Mouse (Mus musculus) kidney, embryonic 16.5 days (tissue): ENCODE data around the gene Krt222. TPM values are rescaled to one million over a fixed set of nuclear protein-coding genes. Genes with fewer than 3 reads are reported as not detected.

Experiments
- ATAC-seq: fragments of 200-750 bp; cut with Nextera tagmentation; 2 replicates; pipeline ENCODE4 v1.8.0; 2017; ENCODE audit warnings: moderate TSS enrichment; ENCODE audit not compliant: low FRiP score, low TSS enrichment
- H3K27ac ChIP-seq: fragments of 300-500 bp; sonication (generic); 2 replicates; pipeline ENCODE4 v1.5.1; 2014; ENCODE audit warnings: low read length
- H3K27me3 ChIP-seq: fragments of 300-500 bp; sonication (generic); 2 replicates; pipeline ENCODE4 v1.6.1; 2014; ENCODE audit warnings: low read length, control low read depth, mixed read lengths; ENCODE audit not compliant: insufficient read depth
- H3K36me3 ChIP-seq: fragments of 300-500 bp; sonication (generic); 2 replicates; pipeline ENCODE4 v1.6.1; 2014; ENCODE audit warnings: low read length, control low read depth, mixed read lengths; ENCODE audit not compliant: insufficient read depth
- H3K4me1 ChIP-seq: fragments of 300-500 bp; sonication (generic); 2 replicates; pipeline ENCODE4 v1.6.1; 2014; ENCODE audit warnings: low read length, control low read depth, mixed read lengths; ENCODE audit not compliant: insufficient read depth
- H3K4me2 ChIP-seq: fragments of 300-500 bp; sonication (generic); replicated peaks from 2 replicates; pipeline ENCODE4 v1.6.1; 2014; ENCODE audit warnings: low read depth, low read length
- H3K4me3 ChIP-seq: fragments of 300-500 bp; sonication (generic); 2 replicates; pipeline ENCODE4 v1.5.1; 2014; ENCODE audit warnings: mild to moderate bottlenecking, low read length
- H3K9ac ChIP-seq: fragments of 300-500 bp; sonication (generic); replicated peaks from 2 replicates; pipeline ENCODE4 v1.6.1; 2014; ENCODE audit warnings: low read length
- H3K9me3 ChIP-seq: fragments of 300-500 bp; sonication (generic); 2 replicates; pipeline ENCODE4 v1.6.1; 2016; ENCODE audit warnings: low read length, control low read depth
- WGBS: fragments of 180-500 bp; shearing (Covaris S2); extraction: QIAGEN DNeasy Blood & Tissue Kit; methylation state at CpG from one replicate; pipeline ENCODE4 v1.1.7; 2014; 5-methylcytosine and 5-hydroxymethylcytosine counted together
- polyA plus RNA-seq: library from polyadenylated mRNA; unstranded; fragments of >200 nt; fragmentation: Nextera tagmentation; extraction: Ambion mirVana; gene quantifications from 2 replicates; pipeline ENCODE4 v1.2.1, GENCODE M21; 2015

Gene Krt222
- polyA plus RNA-seq, 1 experiment from 2014 or later, result 0.31 TPM

DNA sequence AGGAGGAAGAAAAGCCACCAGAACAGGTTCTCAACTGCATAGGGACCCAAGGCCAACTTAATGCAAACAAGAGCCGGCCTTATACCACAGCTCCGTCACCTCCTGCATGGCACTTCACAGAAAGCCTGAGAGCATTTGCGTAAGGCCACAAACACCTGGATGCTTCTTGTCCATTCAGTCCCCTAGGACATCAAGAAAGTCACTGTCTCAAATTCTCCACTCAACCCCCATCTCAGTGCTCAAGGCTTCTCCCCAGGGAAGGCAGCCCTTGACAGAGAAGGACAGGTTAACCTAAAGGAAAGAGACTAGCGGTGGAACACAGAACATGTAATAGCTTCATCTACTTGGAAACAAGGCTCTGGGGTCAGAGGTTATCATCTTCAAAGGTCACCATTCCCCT is 56.5 kb downstream of the Krt222 start:
- 90% methylated on average over 4 of the region's 4 CpGs for WGBS

DNA sequence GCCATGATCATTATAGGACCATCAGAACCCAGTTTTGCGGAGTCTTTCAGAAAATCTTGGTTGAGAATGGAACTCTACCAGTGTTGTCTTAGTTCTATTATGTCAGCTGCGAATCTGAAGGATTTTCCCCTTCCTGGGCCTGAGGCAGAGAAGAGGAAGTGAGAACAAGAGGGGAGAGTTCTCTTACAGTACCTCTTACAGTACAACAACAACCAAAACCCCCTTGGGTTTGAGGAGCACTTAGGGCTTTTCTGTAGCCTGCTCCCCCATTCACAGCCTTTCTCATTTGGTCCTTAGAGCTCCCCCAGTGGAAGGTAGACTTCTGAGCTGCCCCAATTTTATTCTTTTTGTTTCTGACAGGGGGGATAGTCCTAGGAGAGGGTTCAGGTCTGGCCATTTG is 57.0 kb downstream of the Krt222 start:
- Histone ChIP-seq H3K27me3 (peaks cover 4% of the 10 kb centered on the region; the same call in 1 of the 2 replicates), H3K27ac (no peak overlapping the region), H3K9ac (no peak overlapping the region), H3K4me1 (peaks cover 6% of the 10 kb centered on the region; the same call in 1 of the 2 replicates), H3K9me3 (no peaks in the 10 kb centered on the region), H3K4me2 (no peak overlapping the region), H3K4me3 (no peak overlapping the region), H3K36me3 (no peaks in the 10 kb centered on the region)
- 74% methylated on average over 2 of the region's 2 CpGs for whole genome bisulfite sequencing
- no peak for ATAC-seq

More for the DNA sequence above, 56.5 kb downstream of the Krt222 start:
- H3K36me3 ChIP-seq, result no peaks in the 10 kb centered on the region
- H3K27ac ChIP-seq, result no peak overlapping the region
- H3K4me1 ChIP-seq, result peaks cover 6% of the 10 kb centered on the region; the same call in 1 of the 2 replicates
- H3K9me3 ChIP-seq, result no peaks in the 10 kb centered on the region
- peaks cover 4% of the 10 kb centered on the region; the same call in 1 of the 2 replicates for H3K27me3 ChIP-seq
- H3K4me3 ChIP-seq, result no peak overlapping the region
- no peak overlapping the region for H3K9ac ChIP-seq
- no peak overlapping the region for H3K4me2 ChIP-seq
- no peak for ATAC-seq

Other genes with a start within 250 kb of the Krt222 start
- 213 and 252 TPM in 2 replicates for gene Top2a, start 219.9 kb downstream of the Krt222 start, polyA plus RNA-seq
- gene Igfbp4, start 202.8 kb downstream of the Krt222 start, polyA plus RNA-seq, result 771 and 832 TPM in 2 replicates
- 0.17 and 0.22 TPM in 2 replicates for gene Tns4, start 154.8 kb downstream of the Krt222 start, polyA plus RNA-seq
- gene Ccr7, start 89.0 kb downstream of the Krt222 start, polyA plus RNA-seq, result 0.19 and 0.41 TPM in 2 replicates
- 260 and 277 TPM in 2 replicates for gene Smarce1, start 13.1 kb downstream of the Krt222 start, polyA plus RNA-seq
- gene Krt24, start 41.2 kb upstream of the Krt222 start, polyA plus RNA-seq, result not detected in 2 replicates
- gene Krt25, start 78.9 kb upstream of the Krt222 start, polyA plus RNA-seq, result not detected in 2 replicates
- not detected in 2 replicates for gene Krt26, start 93.9 kb upstream of the Krt222 start, polyA plus RNA-seq
- gene Krt27, start 107.0 kb upstream of the Krt222 start, polyA plus RNA-seq, result not detected in 2 replicates
- 0.12 and 0.35 TPM in 2 replicates for gene Krt28, start 130.8 kb upstream of the Krt222 start, polyA plus RNA-seq
- gene Krt10, start 145.3 kb upstream of the Krt222 start, polyA plus RNA-seq, result 18.4 and 20.7 TPM in 2 replicates
- gene Krt12, start 178.2 kb upstream of the Krt222 start, polyA plus RNA-seq, result 0.09 TPM in 2 replicates
- 1.5 and 1.8 TPM in 2 replicates for gene Krt20, start 194.1 kb upstream of the Krt222 start, polyA plus RNA-seq
- gene Krt23, start 249.1 kb upstream of the Krt222 start, polyA plus RNA-seq, result 22.2 and 22.3 TPM in 2 replicates